Mouse (Mus musculus) intestine, embryonic 15.5 days (tissue): ENCODE results near the gene 9030025P20Rik. TPM values are rescaled to one million over a fixed set of nuclear protein-coding genes. Genes with fewer than 3 reads are reported as not detected.
A peak's percentile ranks its signal among the peaks of the same experiment; 100 is the strongest.
"Not testable (repeated sequence)": the region's sequence is repeated elsewhere in the genome, so short reads cannot be mapped to it uniquely, and the experiment has no call there.

Experiments used
- ATAC-seq: fragments of 200-750 bp; cut with Nextera tagmentation; 2 replicates; pipeline ENCODE4 v1.8.0; 2017; ENCODE audit warnings: moderate TSS enrichment, moderate library complexity
- H3K27ac ChIP-seq: fragments of 300-500 bp; sonication (generic); 2 replicates; pipeline ENCODE4 v1.5.1; 2015; ENCODE audit warnings: mild to moderate bottlenecking, inconsistent platforms
- H3K27me3 ChIP-seq: fragments of 300-500 bp; sonication (generic); replicated peaks from 2 replicates; pipeline ENCODE4 v1.6.1; 2015; ENCODE audit warnings: inconsistent platforms
- H3K36me3 ChIP-seq: fragments of 300-500 bp; sonication (generic); 2 replicates; pipeline ENCODE4 v1.6.1; 2015; ENCODE audit warnings: inconsistent platforms
- H3K4me1 ChIP-seq: fragments of 300-500 bp; sonication (generic); replicated peaks from 2 replicates; pipeline ENCODE4 v1.6.1; 2015; ENCODE audit warnings: inconsistent platforms
- H3K4me2 ChIP-seq: fragments of 300-500 bp; sonication (generic); replicated peaks from 2 replicates; pipeline ENCODE4 v1.6.1; 2015; ENCODE audit warnings: mild to moderate bottlenecking, inconsistent platforms
- H3K4me3 ChIP-seq: fragments of 300-500 bp; sonication (generic); replicated peaks from 2 replicates; pipeline ENCODE4 v1.5.1; 2015; ENCODE audit warnings: inconsistent platforms
- H3K9ac ChIP-seq: fragments of 300-500 bp; sonication (generic); 2 replicates; pipeline ENCODE4 v1.6.1; 2015; ENCODE audit warnings: inconsistent platforms
- H3K9me3 ChIP-seq: fragments of 300-500 bp; sonication (generic); 2 replicates; pipeline ENCODE4 v1.6.1; 2016; ENCODE audit warnings: inconsistent platforms
- WGBS: fragments of 180-500 bp; shearing (Covaris S2); methylation state at CpG from one replicate; pipeline ENCODE4 v1.1.7; 2015; 5-methylcytosine and 5-hydroxymethylcytosine counted together
- polyA plus RNA-seq: library from polyadenylated mRNA; unstranded; fragments of >200 nt; fragmentation: Nextera tagmentation; extraction: Ambion mirVana; gene quantifications from 2 replicates; pipeline ENCODE4 v1.2.1, GENCODE M21; 2015

Gene 9030025P20Rik
- polyA plus RNA-seq, 1 experiment from 2014 or later, result 9.5 TPM

- H3K27me3 ChIP-seq, result no peaks in the 10 kb centered on the region
- H3K4me1 ChIP-seq, result peaks cover 3% of the 10 kb centered on the region
- H3K27ac ChIP-seq, result no peak overlapping the region
- no peak overlapping the region for H3K4me2 ChIP-seq
- no peak overlapping the region for H3K9ac ChIP-seq
- no peaks in the 10 kb centered on the region for H3K9me3 ChIP-seq
- H3K36me3 ChIP-seq, result peaks cover 5% of the 10 kb centered on the region; the same call in 1 of the 2 replicates
- no peak for ATAC-seq
- WGBS, result 87% methylated on average over 5 of the region's 5 CpGs
- no peak overlapping the region for H3K4me3 ChIP-seq
These were observed 19.5 kb upstream of the 9030025P20Rik start for GRCm38 (mm10) chr17:14958686-14959327.

- no peaks in the 10 kb centered on the region for H3K36me3 ChIP-seq
- H3K27ac ChIP-seq, result no peak overlapping the region
- H3K9me3 ChIP-seq, result no peaks in the 10 kb centered on the region
- ATAC-seq, result no peak
- peak overlapping the region; percentile 19; the same call in 1 of the 2 replicates for H3K4me3 ChIP-seq
- H3K27me3 ChIP-seq, result no peaks in the 10 kb centered on the region
- 31% methylated on average over 3 of the region's 3 CpGs for WGBS
- peak overlapping the region; percentile 60 for H3K4me2 ChIP-seq
- peaks cover 3% of the 10 kb centered on the region for H3K4me1 ChIP-seq
- H3K9ac ChIP-seq, result peak overlapping the region; percentile 45
These were observed 18.3 kb upstream of the 9030025P20Rik start for GRCm38 (mm10) chr17:14959979-14960378.

GRCm38 (mm10) chr17:14960520-14960919, 17.7 kb upstream of the 9030025P20Rik start:
- peak; percentile 40 for ATAC-seq
- 0% methylated on average over 22 of the region's 23 CpGs for WGBS
- Histone ChIP-seq H3K9ac (peak overlapping the region; percentile 85), H3K4me1 (peaks cover 3% of the 10 kb centered on the region), H3K36me3 (no peaks in the 10 kb centered on the region), H3K4me2 (peak overlapping the region; percentile 84), H3K27me3 (no peaks in the 10 kb centered on the region), H3K9me3 (no peaks in the 10 kb centered on the region), H3K4me3 (peak overlapping the region; percentile 79), H3K27ac (no peak overlapping the region)

- not testable (repeated sequence) for H3K4me1 ChIP-seq, H3K27me3 ChIP-seq, H3K9me3 ChIP-seq, H3K36me3 ChIP-seq
- ATAC-seq, result peak; percentile 92
- peak within 1 kb of the TSS; percentile 85 for H3K9ac ChIP-seq
- peak within 1 kb of the TSS; percentile 79 for H3K4me3 ChIP-seq
- peak within 1 kb of the TSS; percentile 84 for H3K4me2 ChIP-seq
- WGBS, result under 1% methylated on average over 55 of the region's 100 CpGs
- peak within 1 kb of the TSS; percentile 44; the same call in 1 of the 2 replicates for H3K27ac ChIP-seq
These were observed 17.2 kb upstream of the 9030025P20Rik start, which contains the start of gene Phf10 for GRCm38 (mm10) chr17:14960951-14961556. Gene Phf10 (minus strand): TSS chr17:14961273.

- not testable (repeated sequence) for H3K36me3 ChIP-seq, H3K9me3 ChIP-seq, H3K4me2 ChIP-seq, H3K4me3 ChIP-seq, H3K4me1 ChIP-seq, H3K27ac ChIP-seq, H3K9ac ChIP-seq, H3K27me3 ChIP-seq
- no CpG with 5 or more reads among the region's 44 CpGs for WGBS
- ATAC-seq, result peak; percentile 89
These were observed 16.6 kb upstream of the 9030025P20Rik start for GRCm38 (mm10) chr17:14961557-14962154.

- not testable (repeated sequence) for H3K4me2 ChIP-seq, H3K4me3 ChIP-seq, H3K9ac ChIP-seq, H3K9me3 ChIP-seq, H3K27me3 ChIP-seq, ATAC-seq, H3K27ac ChIP-seq, H3K4me1 ChIP-seq, H3K36me3 ChIP-seq
- WGBS, result no CpG with 5 or more reads among the region's 6 CpGs
These were observed 9.8 kb upstream of the 9030025P20Rik start for GRCm38 (mm10) chr17:14968373-14968913.

GRCm38 (mm10) chr17:14977718-14978361, 428 bp upstream of the 9030025P20Rik start:
- not testable (repeated sequence) for H3K27me3 ChIP-seq, H3K9ac ChIP-seq, H3K36me3 ChIP-seq, H3K4me2 ChIP-seq, H3K9me3 ChIP-seq, H3K4me1 ChIP-seq, H3K27ac ChIP-seq, H3K4me3 ChIP-seq
- WGBS, result 0% methylated on average over 4 of the region's 7 CpGs
- peak; percentile 48 for ATAC-seq

- not testable (repeated sequence) for ATAC-seq, H3K36me3 ChIP-seq, H3K4me2 ChIP-seq, H3K27me3 ChIP-seq, H3K9ac ChIP-seq, H3K4me3 ChIP-seq, H3K4me1 ChIP-seq, H3K9me3 ChIP-seq, H3K27ac ChIP-seq
- WGBS, result 86% methylated on average over 4 of the region's 5 CpGs
These were observed 11.9 kb downstream of the 9030025P20Rik start for GRCm38 (mm10) chr17:14990116-14990702.

- not testable (repeated sequence) for H3K27ac ChIP-seq, H3K9ac ChIP-seq, H3K36me3 ChIP-seq, H3K9me3 ChIP-seq, H3K4me2 ChIP-seq, H3K4me1 ChIP-seq, H3K4me3 ChIP-seq, H3K27me3 ChIP-seq
- peak; percentile 90 for ATAC-seq
- WGBS, result no CpG with 5 or more reads among the region's 98 CpGs
These were observed 14.4 kb downstream of the 9030025P20Rik start for GRCm38 (mm10) chr17:14992522-14993138.

- H3K9me3 ChIP-seq, H3K9ac ChIP-seq, H3K27ac ChIP-seq, H3K4me1 ChIP-seq, H3K36me3 ChIP-seq, H3K27me3 ChIP-seq, H3K4me2 ChIP-seq, H3K4me3 ChIP-seq: not testable (repeated sequence)
- peak; percentile 87 for ATAC-seq
- no CpG with 5 or more reads among the region's 47 CpGs for WGBS
These were observed 15.0 kb downstream of the 9030025P20Rik start for GRCm38 (mm10) chr17:14993139-14993832.

- not testable (repeated sequence) for H3K9ac ChIP-seq, H3K36me3 ChIP-seq, H3K9me3 ChIP-seq, ATAC-seq, H3K4me3 ChIP-seq, H3K4me2 ChIP-seq, H3K27me3 ChIP-seq, H3K27ac ChIP-seq, H3K4me1 ChIP-seq
- no CpG with 5 or more reads among the region's 5 CpGs for WGBS
These were observed 15.9 kb downstream of the 9030025P20Rik start for GRCm38 (mm10) chr17:14994140-14994539.
